Comparison of ENCODE assay signal across 25 mouse cellular contexts in the genomic region with DNA sequence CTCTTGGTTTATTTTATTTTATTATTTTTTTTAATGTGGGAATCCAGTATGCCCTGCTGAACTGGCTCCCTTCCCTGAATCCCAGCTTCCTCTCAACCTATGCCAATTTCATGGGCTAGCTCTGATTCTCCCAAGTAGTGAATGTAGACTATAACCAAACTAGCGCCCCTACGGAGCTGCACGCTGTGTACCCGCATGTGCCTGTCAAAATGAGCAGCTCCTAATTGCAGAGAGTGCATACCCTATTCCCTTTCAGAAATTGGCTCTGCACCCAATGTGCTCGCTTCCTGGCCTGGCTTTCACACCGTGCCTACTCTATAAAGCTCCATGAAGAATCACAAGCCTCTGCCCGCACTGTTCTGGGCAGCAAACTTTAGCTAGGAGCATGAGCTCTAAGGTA. TPM values are rescaled to one million over a fixed set of nuclear protein-coding genes. Genes with fewer than 3 reads are reported as not detected.
DNase-seq lines count a peak whose midpoint lies in the region; TF ChIP-seq lines count a peak whose summit lies in the region.
"Had no signal": no experiment of that assay in that cellular context is flagged by ENCODE, and none has a peak within 500 bp of the region (broad histone marks: within the 10 kb centered on the region; RNA-seq: fewer than 3 reads in every experiment).

No protein-coding gene starts in this region.

- no peak for TF ChIP-seq CTCF in gastrocnemius, adult 2 months (IDR thresholded peaks at IDR 0.05)
- TF ChIP-seq CTCF in CH12.LX (conservative IDR thresholded peaks at IDR 0.05 in 1 of 2, IDR thresholded peaks at IDR 0.05 in 1 of 2; ENCODE audit: low read depth in 2 of 2, low read length in 2 of 2): no peak

- peak overlapping the region; percentile 41; the same call in 1 of the 2 replicates for H3K27ac ChIP-seq in gastrocnemius, adult 2 months
- H3K27ac ChIP-seq in CH12.LX (ENCODE audit: insufficient read depth, low read depth): peak overlapping the region; percentile 35
- H3K27ac ChIP-seq: embryonic facial prominence, embryonic 12.5 days; forebrain, embryonic 12.5 days; heart, embryonic 13.5 days; hindbrain, embryonic 13.5 days; kidney, postnatal 0 days; limb, embryonic 10.5 days; macrophage; midbrain, embryonic 10.5 days; neural tube, embryonic 15.5 days had no signal

- peak overlapping the region; percentile 4; the same call in 1 of the 2 replicates for H3K4me3 ChIP-seq in gastrocnemius, adult 2 months
- no peak overlapping the region for H3K4me3 ChIP-seq in CH12.LX (replicated peaks in 1 of 3; ENCODE audit: low read depth in 2 of 3, low read length in 2 of 3, poor library complexity in 1 of 3)
- H3K4me3 ChIP-seq: embryonic facial prominence, embryonic 12.5 days; forebrain, embryonic 12.5 days; heart, embryonic 13.5 days; hindbrain, embryonic 13.5 days; limb, embryonic 10.5 days; midbrain, embryonic 10.5 days; neural tube, embryonic 15.5 days had no signal

- H3K9me3 ChIP-seq in CH12.LX (replicated peaks; ENCODE audit: low read length): no peaks in the 10 kb centered on the region
- H3K9me3 ChIP-seq: embryonic facial prominence, embryonic 12.5 days; forebrain, embryonic 12.5 days; heart, embryonic 13.5 days; hindbrain, embryonic 13.5 days; limb, embryonic 10.5 days; midbrain, embryonic 10.5 days; neural tube, embryonic 15.5 days had no signal

- H3K79me2 ChIP-seq in CH12.LX (replicated peaks; ENCODE audit: control insufficient read depth, extremely low read depth, insufficient read depth, poor library complexity, severe bottlenecking): peaks cover 75% of the 10 kb centered on the region

- no peak for TF ChIP-seq POLR2A in CH12.LX (IDR thresholded peaks at IDR 0.05; ENCODE audit: low read depth, low read length)

- intact Hi-C loops in gastrocnemius, adult 2 months (cut with DNase I): no loop called here

- no peak for TF ChIP-seq EP300 in CH12.LX (IDR thresholded peaks at IDR 0.05; ENCODE audit: low read length)

- no peak overlapping the region for H3K9ac ChIP-seq in CH12.LX (ENCODE audit: insufficient read depth, low read depth)
- H3K9ac ChIP-seq: embryonic facial prominence, embryonic 12.5 days; forebrain, embryonic 12.5 days; heart, embryonic 13.5 days; hindbrain, embryonic 13.5 days; neural tube, embryonic 15.5 days had no signal

- peak overlapping the region; percentile 53 for H3K4me2 ChIP-seq in CH12.LX (ENCODE audit: insufficient read depth, low read depth, poor library complexity, severe bottlenecking)
- H3K4me2 ChIP-seq: embryonic facial prominence, embryonic 12.5 days; forebrain, embryonic 12.5 days; heart, embryonic 13.5 days; hindbrain, embryonic 13.5 days; neural tube, embryonic 15.5 days had no signal

- no peaks in the 10 kb centered on the region for H3K27me3 ChIP-seq in CH12.LX (replicated peaks)
- H3K27me3 ChIP-seq: embryonic facial prominence, embryonic 12.5 days; forebrain, embryonic 12.5 days; hindbrain, embryonic 13.5 days; neural tube, embryonic 15.5 days had no signal

- in situ Hi-C loops in CH12.LX (cut with MboI; ENCODE audit: low pct_ligation_motif_present, low pct_unique_long_range_greater_than_20kb, low sequenced_read_pairs): loop anchor here (5.0 kb wide), 1 partner anchor 41 kb away; no protein-coding TSS in a partner anchor

- dilution Hi-C loops in CH12.LX (cut with MboI; ENCODE audit: extremely low pct_ligation_motif_present, extremely low pct_unique_long_range_greater_than_20kb, low sequenced_read_pairs): no loop called here

- H3K4me1 ChIP-seq in CH12.LX (ENCODE audit: control insufficient read depth in 1 of 2, insufficient read depth in 2 of 2): peaks cover 24 to 89% of the 10 kb centered on the region in 2 experiments
- H3K4me1 ChIP-seq: forebrain, embryonic 12.5 days; heart, embryonic 13.5 days; midbrain, embryonic 10.5 days had no signal

- TF ChIP-seq RAD21 in CH12.LX (IDR thresholded peaks at IDR 0.05; ENCODE audit: low read depth, low read length): no peak

- peak; percentile 41 for DNase-seq in cerebellum, adult 11-12 months
- DNase-seq in cerebellum, adult 8-10 months: no peak
- no peak for DNase-seq in gastrocnemius, adult 2 months
- DNase-seq in gastrocnemius, postnatal 25 days: no peak
- no peak for DNase-seq in CH12.LX (ENCODE audit: extremely low read depth)
- peak; percentile 21 to 54 for DNase-seq in cerebellum, postnatal 14 days
- DNase-seq in layer of hippocampus, postnatal 10 days (ENCODE audit: low spot score in 2 of 2): no peak
- DNase-seq: adrenal gland, postnatal 36 days; gastrocnemius, postnatal 10 days; heart, adult 18-20 months; heart, postnatal 14 days; kidney, adult 2 months; layer of hippocampus, adult 9-11 months; liver; thymus, adult 18-20 months; thymus, postnatal 36 days had no signal

- peaks cover 6 to 31% of the 10 kb centered on the region in 2 experiments for H3K36me3 ChIP-seq in CH12.LX (replicated peaks in 1 of 2; ENCODE audit: control insufficient read depth in 1 of 2, insufficient read depth in 1 of 2, low read length in 1 of 2)
- H3K36me3 ChIP-seq: embryonic facial prominence, embryonic 12.5 days; forebrain, embryonic 12.5 days; limb, embryonic 10.5 days; midbrain, embryonic 10.5 days had no signal

TF ChIP-seq in CH12.LX, 34 proteins besides CTCF, POLR2A, EP300 and RAD21:
- TF ChIP-seq HCFC1 (IDR thresholded peaks at IDR 0.05; ENCODE audit: low read depth, low read length): no peak
- TF ChIP-seq MAZ (IDR thresholded peaks at IDR 0.05; ENCODE audit: low read depth, low read length): no peak
- TF ChIP-seq USF2 (conservative IDR thresholded peaks at IDR 0.05; ENCODE audit: low read depth, low read length): no peak
- no peak for TF ChIP-seq PAX5 (IDR thresholded peaks at IDR 0.05; ENCODE audit: low read length)
- no peak for TF ChIP-seq GABPA (IDR thresholded peaks at IDR 0.05; ENCODE audit: insufficient replicate concordance, low read depth, low read length)
- no peak for TF ChIP-seq CHD1 (IDR thresholded peaks at IDR 0.05; ENCODE audit: low read depth, low read length)
- no peak for TF ChIP-seq MAX (IDR thresholded peaks at IDR 0.05; ENCODE audit: low read length)
- TF ChIP-seq RCOR1 (conservative IDR thresholded peaks at IDR 0.05; ENCODE audit: low read depth, low read length): no peak
- no peak for TF ChIP-seq ELF1 (IDR thresholded peaks at IDR 0.05; ENCODE audit: low read depth, low read length)
- TF ChIP-seq MAFK (IDR thresholded peaks at IDR 0.05; ENCODE audit: insufficient replicate concordance, low read length): no peak
- no peak for TF ChIP-seq JUND (conservative IDR thresholded peaks at IDR 0.05; ENCODE audit: low read depth, low read length)

RNA-seq across cellular contexts. Expression of gene Mgat4a, which starts 7.6 kb away (rescaled TPM):
- total RNA-seq in gastrocnemius, adult 2 months (2021): 1 to 10 TPM; 2.8 to 8.4 TPM
- 1 to 10 TPM; 3.5 to 4.6 TPM for total RNA-seq in gastrocnemius, postnatal 25 days (2021)
- 23.2 and 25.1 TPM in 2 replicates for total RNA-seq in CH12.LX (2012; rRNA removed)
- total RNA-seq in CH12.LX (2014; rRNA removed): 22.9 and 25.4 TPM in 2 replicates
- polyA plus RNA-seq in CH12.LX (2012; ENCODE audit: insufficient read length, low read depth): 19.9 and 22.3 TPM in 2 replicates
- 10 to 100 TPM; 23.9 to 26.6 TPM for total RNA-seq in layer of hippocampus, postnatal 10 days (2021)

Comparison
In these comparisons a context has a peak if more than half of its experiments do, and no peak if none do; other contexts are left out.
1. DNase-seq: peak in cerebellum, adult 11-12 months (single experiment) and cerebellum, postnatal 14 days (2 of 2); none in cerebellum, adult 8-10 months (single experiment), gastrocnemius, adult 2 months (single experiment), gastrocnemius, postnatal 25 days (single experiment), CH12.LX (single experiment) and layer of hippocampus, postnatal 10 days (0 of 2).